Mouse (Mus musculus): ENCODE results near the gene Mapk14. TPM values are rescaled to one million over a fixed set of nuclear protein-coding genes. Genes with fewer than 3 reads are reported as not detected.

Gene Mapk14
- polyA plus RNA-seq, 1 experiment, result 78.5 TPM

GRCm38 (mm10) chr17:28701171-28701570 lies 10.0 kb downstream of the Mapk14 start:
- Histone ChIP-seq H3K27me3 (ENCODE audit: control insufficient read depth, insufficient read depth, low read length, poor library complexity, severe bottlenecking) (no peaks in the 10 kb centered on the region), H3K36me3 (ENCODE audit: control insufficient read depth, insufficient read depth, low read length, poor library complexity, severe bottlenecking) (no peaks in the 10 kb centered on the region), H3K4me3 (ENCODE audit: low read depth, low read length) (no peak overlapping the region), H3K9me3 (replicated peaks; ENCODE audit: control insufficient read depth, insufficient read depth, low read length, poor library complexity, severe bottlenecking) (no peaks in the 10 kb centered on the region), H3K27ac (ENCODE audit: insufficient read depth, low read length) (no peak overlapping the region), H3K4me1 (ENCODE audit: control insufficient read depth, insufficient read depth, low read length) (peaks cover 2% of the 10 kb centered on the region), H3K9ac (ENCODE audit: low read depth, poor library complexity, severe bottlenecking) (no peak overlapping the region)
- no peak for TF ChIP-seq POLR2A (IDR thresholded peaks at IDR 0.05; ENCODE audit: insufficient read depth, low read length)
- TF ChIP-seq CTCF (IDR thresholded peaks at IDR 0.05; ENCODE audit: low read depth, low read length), result no peak
- no peak for TF ChIP-seq EP300 (IDR thresholded peaks at IDR 0.05; ENCODE audit: insufficient read depth, low read depth, low read length)

GRCm38 (mm10) chr17:28701737-28702136 lies 10.6 kb downstream of the Mapk14 start:
- Histone ChIP-seq H3K9ac (ENCODE audit: low read depth, poor library complexity, severe bottlenecking) (no peak overlapping the region), H3K36me3 (ENCODE audit: control insufficient read depth, insufficient read depth, low read length, poor library complexity, severe bottlenecking) (no peaks in the 10 kb centered on the region), H3K4me1 (ENCODE audit: control insufficient read depth, insufficient read depth, low read length) (peaks cover 2% of the 10 kb centered on the region), H3K9me3 (replicated peaks; ENCODE audit: control insufficient read depth, insufficient read depth, low read length, poor library complexity, severe bottlenecking) (no peaks in the 10 kb centered on the region), H3K4me3 (ENCODE audit: low read depth, low read length) (no peak overlapping the region), H3K27ac (ENCODE audit: insufficient read depth, low read length) (no peak overlapping the region), H3K27me3 (ENCODE audit: control insufficient read depth, insufficient read depth, low read length, poor library complexity, severe bottlenecking) (no peaks in the 10 kb centered on the region)
- TF ChIP-seq POLR2A (IDR thresholded peaks at IDR 0.05; ENCODE audit: insufficient read depth, low read length), result no peak
- TF ChIP-seq EP300 (IDR thresholded peaks at IDR 0.05; ENCODE audit: insufficient read depth, low read depth, low read length), result no peak
- TF ChIP-seq CTCF (IDR thresholded peaks at IDR 0.05; ENCODE audit: low read depth, low read length), result no peak

- Histone ChIP-seq H3K27ac (ENCODE audit: insufficient read depth, low read length) (no peak overlapping the region), H3K4me3 (ENCODE audit: low read depth, low read length) (no peak overlapping the region), H3K27me3 (ENCODE audit: control insufficient read depth, insufficient read depth, low read length, poor library complexity, severe bottlenecking) (no peaks in the 10 kb centered on the region), H3K4me1 (ENCODE audit: control insufficient read depth, insufficient read depth, low read length) (no peaks in the 10 kb centered on the region), H3K9me3 (replicated peaks; ENCODE audit: control insufficient read depth, insufficient read depth, low read length, poor library complexity, severe bottlenecking) (no peaks in the 10 kb centered on the region), H3K9ac (ENCODE audit: low read depth, poor library complexity, severe bottlenecking) (no peak overlapping the region), H3K36me3 (ENCODE audit: control insufficient read depth, insufficient read depth, low read length, poor library complexity, severe bottlenecking) (no peaks in the 10 kb centered on the region)
- TF ChIP-seq POLR2A (IDR thresholded peaks at IDR 0.05; ENCODE audit: insufficient read depth, low read length) (no peak), EP300 (IDR thresholded peaks at IDR 0.05; ENCODE audit: insufficient read depth, low read depth, low read length) (no peak), CTCF (IDR thresholded peaks at IDR 0.05; ENCODE audit: low read depth, low read length) (no peak)
Measured at GRCm38 (mm10) chr17:28702646-28703045, 11.5 kb downstream of the Mapk14 start.

- Histone ChIP-seq H3K27ac (ENCODE audit: insufficient read depth, low read length) (no peak overlapping the region), H3K4me1 (ENCODE audit: control insufficient read depth, insufficient read depth, low read length) (no peaks in the 10 kb centered on the region), H3K27me3 (ENCODE audit: control insufficient read depth, insufficient read depth, low read length, poor library complexity, severe bottlenecking) (no peaks in the 10 kb centered on the region), H3K9me3 (replicated peaks; ENCODE audit: control insufficient read depth, insufficient read depth, low read length, poor library complexity, severe bottlenecking) (no peaks in the 10 kb centered on the region), H3K9ac (ENCODE audit: low read depth, poor library complexity, severe bottlenecking) (no peak overlapping the region), H3K36me3 (ENCODE audit: control insufficient read depth, insufficient read depth, low read length, poor library complexity, severe bottlenecking) (no peaks in the 10 kb centered on the region), H3K4me3 (ENCODE audit: low read depth, low read length) (no peak overlapping the region)
- TF ChIP-seq CTCF (IDR thresholded peaks at IDR 0.05; ENCODE audit: low read depth, low read length) (no peak), POLR2A (IDR thresholded peaks at IDR 0.05; ENCODE audit: insufficient read depth, low read length) (no peak), EP300 (IDR thresholded peaks at IDR 0.05; ENCODE audit: insufficient read depth, low read depth, low read length) (no peak)
Measured at GRCm38 (mm10) chr17:28706697-28707096, 15.6 kb downstream of the Mapk14 start.

- Histone ChIP-seq H3K4me1 (ENCODE audit: control insufficient read depth, insufficient read depth, low read length) (no peaks in the 10 kb centered on the region), H3K27me3 (ENCODE audit: control insufficient read depth, insufficient read depth, low read length, poor library complexity, severe bottlenecking) (no peaks in the 10 kb centered on the region), H3K9ac (ENCODE audit: low read depth, poor library complexity, severe bottlenecking) (no peak overlapping the region), H3K9me3 (replicated peaks; ENCODE audit: control insufficient read depth, insufficient read depth, low read length, poor library complexity, severe bottlenecking) (no peaks in the 10 kb centered on the region), H3K36me3 (ENCODE audit: control insufficient read depth, insufficient read depth, low read length, poor library complexity, severe bottlenecking) (no peaks in the 10 kb centered on the region), H3K4me3 (ENCODE audit: low read depth, low read length) (no peak overlapping the region), H3K27ac (ENCODE audit: insufficient read depth, low read length) (no peak overlapping the region)
- TF ChIP-seq EP300 (IDR thresholded peaks at IDR 0.05; ENCODE audit: insufficient read depth, low read depth, low read length), result no peak
- TF ChIP-seq CTCF (IDR thresholded peaks at IDR 0.05; ENCODE audit: low read depth, low read length), result no peak
- TF ChIP-seq POLR2A (IDR thresholded peaks at IDR 0.05; ENCODE audit: insufficient read depth, low read length), result no peak
Measured at GRCm38 (mm10) chr17:28707136-28707627, 16.1 kb downstream of the Mapk14 start.

- Histone ChIP-seq H3K4me3 (ENCODE audit: low read depth, low read length) (no peak overlapping the region), H3K27ac (ENCODE audit: insufficient read depth, low read length) (no peak overlapping the region), H3K27me3 (ENCODE audit: control insufficient read depth, insufficient read depth, low read length, poor library complexity, severe bottlenecking) (no peaks in the 10 kb centered on the region), H3K9ac (ENCODE audit: low read depth, poor library complexity, severe bottlenecking) (no peak overlapping the region), H3K36me3 (ENCODE audit: control insufficient read depth, insufficient read depth, low read length, poor library complexity, severe bottlenecking) (no peaks in the 10 kb centered on the region), H3K9me3 (replicated peaks; ENCODE audit: control insufficient read depth, insufficient read depth, low read length, poor library complexity, severe bottlenecking) (no peaks in the 10 kb centered on the region), H3K4me1 (ENCODE audit: control insufficient read depth, insufficient read depth, low read length) (no peaks in the 10 kb centered on the region)
- no peak for TF ChIP-seq POLR2A (IDR thresholded peaks at IDR 0.05; ENCODE audit: insufficient read depth, low read length)
- TF ChIP-seq CTCF (IDR thresholded peaks at IDR 0.05; ENCODE audit: low read depth, low read length), result no peak
- TF ChIP-seq EP300 (IDR thresholded peaks at IDR 0.05; ENCODE audit: insufficient read depth, low read depth, low read length), result no peak
Measured at GRCm38 (mm10) chr17:28707816-28708215, 16.7 kb downstream of the Mapk14 start.

Measured in ES-Bruce4 (cell line).